Mouse (Mus musculus) cerebellum, postnatal 36 days (tissue): ENCODE data around the gene Kap.
"Not testable (repeated sequence)": the region's sequence is repeated elsewhere in the genome, so short reads cannot be mapped to it uniquely, and the experiment has no call there.

ENCODE experiments used
- DNase-seq, 2 experiments: peaks; one replicate each; pipeline ENCODE4 v3.0.0; 2021 to 2022; ENCODE audit warnings: mixed read lengths in 2 of 2

Gene Kap

GRCm38 (mm10) chr6:133853526-133853925 is at the start of gene Kap:
TSS of gene Kap (minus strand) at chr6:133853762.
- no peak for DNase-seq

GRCm38 (mm10) chr6:133885871-133886415 is 32.4 kb upstream of the Kap start:
- DNase-seq = no peak

- no peak for DNase-seq
Measured at GRCm38 (mm10) chr6:133883446-133883985, 30.0 kb upstream of the Kap start.

- DNase-seq = peak in 1 of 2 experiments; percentile 23
Measured at GRCm38 (mm10) chr6:133875906-133876462, 22.4 kb upstream of the Kap start.

- no peak for DNase-seq
Measured at GRCm38 (mm10) chr6:133872667-133873066, 19.1 kb upstream of the Kap start.

- no peak for DNase-seq
Measured at GRCm38 (mm10) chr6:133871131-133871530, 17.6 kb upstream of the Kap start.

GRCm38 (mm10) chr6:133868381-133868780 is 14.8 kb upstream of the Kap start:
- no peak for DNase-seq

GRCm38 (mm10) chr6:133855871-133856270 is 2.3 kb upstream of the Kap start:
- DNase-seq = no peak

GRCm38 (mm10) chr6:133849359-133849758 is 4.2 kb downstream of the Kap start:
- DNase-seq = no peak

GRCm38 (mm10) chr6:133848861-133849260 is 4.7 kb downstream of the Kap start:
- not testable (repeated sequence) for DNase-seq

GRCm38 (mm10) chr6:133838296-133838995 is 15.1 kb downstream of the Kap start:
- not testable (repeated sequence) for DNase-seq

- DNase-seq = no peak
Measured at GRCm38 (mm10) chr6:133812342-133812741, 41.2 kb downstream of the Kap start.
